ENCODE assay signal across 15 mouse cellular contexts in genomic region chr8:125741855-125742254, GRCm38 (mm10). TPM values are rescaled to one million over a fixed set of nuclear protein-coding genes. Genes with fewer than 3 reads are reported as not detected.
A peak's percentile ranks its signal among the peaks of the same experiment; 100 is the strongest.
DNase-seq lines count a peak whose midpoint lies in the region; ATAC-seq and TF ChIP-seq lines count a peak whose summit lies in the region.
"Had no signal": no experiment of that assay in that cellular context is flagged by ENCODE, and none has a peak within 500 bp of the region (broad histone marks: within the 10 kb centered on the region; RNA-seq: fewer than 3 reads in every experiment).

No protein-coding gene starts in this region.

- no peak for TF ChIP-seq EP300 in lung, postnatal 0 days (IDR thresholded peaks at IDR 0.05)

- no peaks in the 10 kb centered on the region for H3K27me3 ChIP-seq in kidney, postnatal 0 days (ENCODE audit: insufficient read depth, low read length)
- no peaks in the 10 kb centered on the region for H3K27me3 ChIP-seq in intestine, embryonic 14.5 days (replicated peaks; ENCODE audit: control insufficient read depth, insufficient read depth, low read length)
- H3K27me3 ChIP-seq in lung, postnatal 0 days (replicated peaks; ENCODE audit: insufficient read depth, low read length), result no peaks in the 10 kb centered on the region
- no peaks in the 10 kb centered on the region for H3K27me3 ChIP-seq in stomach, embryonic 16.5 days (ENCODE audit: control insufficient read depth, insufficient read depth, low read length)
- no peaks in the 10 kb centered on the region for H3K27me3 ChIP-seq in forebrain, embryonic 10.5 days (ENCODE audit: poor library complexity, severe bottlenecking)
- H3K27me3 ChIP-seq: heart, embryonic 15.5 days; liver, embryonic 15.5 days; midbrain, embryonic 13.5 days had no signal

- DNase-seq in kidney, postnatal 0 days (ENCODE audit: low spot score), result no peak
- no peak for DNase-seq in kidney, postnatal 25 days
- DNase-seq in intestine, embryonic 14.5 days (ENCODE audit: low spot score), result no peak
- peak; percentile 75 for DNase-seq in lung, postnatal 0 days (ENCODE audit: low spot score)
- no peak for DNase-seq in embryo, embryonic 10.5 days (ENCODE audit: low spot score)
- no peak for DNase-seq in forebrain, embryonic 10.5 days (ENCODE audit: extremely low spot score, low spot score)
- DNase-seq: cerebellum, postnatal 36 days; kidney, postnatal 10 days had no signal

- H3K9me3 ChIP-seq in kidney, postnatal 0 days (replicated peaks; ENCODE audit: low read length), result no peaks in the 10 kb centered on the region
- no peaks in the 10 kb centered on the region for H3K9me3 ChIP-seq in intestine, embryonic 14.5 days (ENCODE audit: control insufficient read depth, low read length)
- no peaks in the 10 kb centered on the region for H3K9me3 ChIP-seq in lung, postnatal 0 days (ENCODE audit: low read length)
- no peaks in the 10 kb centered on the region for H3K9me3 ChIP-seq in stomach, embryonic 16.5 days (replicated peaks; ENCODE audit: control insufficient read depth, low read length)
- no peaks in the 10 kb centered on the region for H3K9me3 ChIP-seq in forebrain, embryonic 10.5 days
- H3K9me3 ChIP-seq: heart, embryonic 15.5 days; liver, embryonic 15.5 days; midbrain, embryonic 13.5 days had no signal

- TF ChIP-seq CTCF in kidney, postnatal 0 days (IDR thresholded peaks at IDR 0.05; ENCODE audit: low read depth), result no peak
- peak; percentile 17; the same call in 1 of the 2 replicates for TF ChIP-seq CTCF in lung, postnatal 0 days (IDR thresholded peaks at IDR 0.05)

- ATAC-seq in kidney, postnatal 0 days (replicated peaks; ENCODE audit: low FRiP score, low read depth), result peak; percentile 79; the same call in 1 of the 2 replicates
- ATAC-seq in intestine, embryonic 14.5 days (replicated peaks; ENCODE audit: low FRiP score, low TSS enrichment, low read depth), result 0 out of 2 replicates have a peak, but pooled peaks have one; percentile 26
- ATAC-seq in lung, postnatal 0 days, result peak; percentile 90
- peak; percentile 88 for ATAC-seq in stomach, embryonic 16.5 days (ENCODE audit: insufficient read depth, low FRiP score)
- ATAC-seq: forebrain, embryonic 16.5 days; midbrain, embryonic 13.5 days had no signal

- no peaks in the 10 kb centered on the region for H3K4me1 ChIP-seq in kidney, postnatal 0 days (replicated peaks; ENCODE audit: insufficient read depth, low read length)
- no peaks in the 10 kb centered on the region for H3K4me1 ChIP-seq in intestine, embryonic 14.5 days (replicated peaks; ENCODE audit: control insufficient read depth, insufficient read depth, low read length)
- H3K4me1 ChIP-seq in lung, postnatal 0 days (ENCODE audit: insufficient read depth, low read depth, low read length), result peaks cover 7% of the 10 kb centered on the region; the same call in 1 of the 2 replicates
- peaks cover 4% of the 10 kb centered on the region; the same call in 1 of the 2 replicates for H3K4me1 ChIP-seq in stomach, embryonic 16.5 days (ENCODE audit: control insufficient read depth, insufficient read depth, low read length)
- H3K4me1 ChIP-seq in forebrain, embryonic 10.5 days, result peaks cover 21% of the 10 kb centered on the region
- H3K4me1 ChIP-seq: heart, embryonic 15.5 days; liver, embryonic 15.5 days had no signal

- H3K36me3 ChIP-seq in kidney, postnatal 0 days (ENCODE audit: insufficient read depth, low read length), result no peaks in the 10 kb centered on the region
- no peaks in the 10 kb centered on the region for H3K36me3 ChIP-seq in intestine, embryonic 14.5 days (ENCODE audit: control insufficient read depth, insufficient read depth, low read length)
- no peaks in the 10 kb centered on the region; the same call in 1 of the 2 replicates for H3K36me3 ChIP-seq in lung, postnatal 0 days (ENCODE audit: insufficient read depth, low read length)
- H3K36me3 ChIP-seq in stomach, embryonic 16.5 days (ENCODE audit: control insufficient read depth, insufficient read depth, low read length), result no peaks in the 10 kb centered on the region; the same call in 1 of the 2 replicates
- no peaks in the 10 kb centered on the region for H3K36me3 ChIP-seq in forebrain, embryonic 10.5 days (replicated peaks)
- H3K36me3 ChIP-seq: G1E; heart, embryonic 15.5 days; liver, embryonic 15.5 days; midbrain, embryonic 13.5 days had no signal

- 41% methylated on average over 2 of the region's 2 CpGs for WGBS in kidney, postnatal 0 days
- WGBS in intestine, embryonic 14.5 days, result 32% methylated on average over 2 of the region's 2 CpGs
- WGBS in lung, postnatal 0 days, result 25% methylated on average over 2 of the region's 2 CpGs
- 33% methylated on average over 2 of the region's 2 CpGs for WGBS in stomach, embryonic 16.5 days
- 72% methylated on average over 2 of the region's 2 CpGs for WGBS in forebrain, embryonic 10.5 days

- no peak overlapping the region for H3K4me2 ChIP-seq in kidney, postnatal 0 days (ENCODE audit: low read length)
- no peak overlapping the region for H3K4me2 ChIP-seq in intestine, embryonic 14.5 days (ENCODE audit: low read length)
- H3K4me2 ChIP-seq in lung, postnatal 0 days (replicated peaks; ENCODE audit: low read depth, low read length), result no peak overlapping the region
- H3K4me2 ChIP-seq in stomach, embryonic 16.5 days (ENCODE audit: low read depth, low read length), result no peak overlapping the region
- H3K4me2 ChIP-seq: heart, embryonic 15.5 days; hindbrain, embryonic 14.5 days; liver, embryonic 15.5 days; midbrain, embryonic 13.5 days had no signal

- no peak overlapping the region for H3K9ac ChIP-seq in kidney, postnatal 0 days (ENCODE audit: low read depth, low read length)
- no peak overlapping the region for H3K9ac ChIP-seq in intestine, embryonic 14.5 days (ENCODE audit: low read length)
- H3K9ac ChIP-seq in lung, postnatal 0 days (replicated peaks; ENCODE audit: low read depth), result no peak overlapping the region
- no peak overlapping the region for H3K9ac ChIP-seq in stomach, embryonic 16.5 days (ENCODE audit: low read length)
- H3K9ac ChIP-seq: heart, embryonic 15.5 days; hindbrain, embryonic 14.5 days; liver, embryonic 15.5 days; midbrain, embryonic 13.5 days had no signal

- no peak overlapping the region for H3K27ac ChIP-seq in kidney, postnatal 0 days
- no peak overlapping the region for H3K27ac ChIP-seq in intestine, embryonic 14.5 days (ENCODE audit: low read depth)
- peak overlapping the region; percentile 54 for H3K27ac ChIP-seq in lung, postnatal 0 days (ENCODE audit: low read length)
- no peak overlapping the region for H3K27ac ChIP-seq in stomach, embryonic 16.5 days (ENCODE audit: low read length)
- H3K27ac ChIP-seq in forebrain, embryonic 10.5 days, result no peak overlapping the region
- H3K27ac ChIP-seq: heart, embryonic 15.5 days; hindbrain, embryonic 14.5 days; liver, embryonic 15.5 days; midbrain, embryonic 13.5 days had no signal

- H3K4me3 ChIP-seq in kidney, postnatal 0 days (replicated peaks; ENCODE audit: low read depth, low read length), result no peak overlapping the region
- no peak overlapping the region for H3K4me3 ChIP-seq in intestine, embryonic 14.5 days (ENCODE audit: low read depth, low read length)
- H3K4me3 ChIP-seq in lung, postnatal 0 days (ENCODE audit: low read depth, low read length), result no peak overlapping the region
- no peak overlapping the region for H3K4me3 ChIP-seq in stomach, embryonic 16.5 days (replicated peaks; ENCODE audit: low read length)
- H3K4me3 ChIP-seq in forebrain, embryonic 10.5 days, result no peak overlapping the region
- H3K4me3 ChIP-seq: heart, embryonic 15.5 days; liver, embryonic 15.5 days; midbrain, embryonic 13.5 days had no signal

RNA-seq across cellular contexts. Expression of gene Ntpcr, which starts 12.1 kb away (rescaled TPM):
- 32.3 and 32.8 TPM in 2 replicates for polyA plus RNA-seq in kidney, postnatal 0 days (2015; fragmentation: Nextera tagmentation; extraction: Ambion mirVana)
- 34.8 and 35.7 TPM in 2 replicates for polyA plus RNA-seq in intestine, embryonic 14.5 days (2014; fragmentation: Nextera tagmentation; extraction: Ambion mirVana)
- 31.2 and 34.0 TPM in 2 replicates for polyA plus RNA-seq in lung, postnatal 0 days (2015; fragmentation: Nextera tagmentation; extraction: Ambion mirVana)
- 31.0 and 31.3 TPM in 2 replicates for polyA plus RNA-seq in stomach, embryonic 16.5 days (2015; fragmentation: Nextera tagmentation; extraction: Ambion mirVana)
- 17.2 and 17.8 TPM in 2 replicates for polyA plus RNA-seq in forebrain, embryonic 10.5 days (2016; fragmentation: Nextera tagmentation; extraction: Ambion mirVana)
- polyA plus RNA-seq: G1E had no signal

Comparison
In these comparisons a context has a peak if more than half of its experiments do, and no peak if none do; other contexts are left out.
1. ATAC-seq: peak in every context shown above with its lines; median percentile 90 in lung, postnatal 0 days; 88 in stomach, embryonic 16.5 days; 79 in kidney, postnatal 0 days; 26 in intestine, embryonic 14.5 days.